Mouse (Mus musculus) gastrocnemius, adult 18-20 months (tissue): ENCODE results near the gene Cpsf2. TPM values are rescaled to one million over a fixed set of nuclear protein-coding genes. Genes with fewer than 3 reads are reported as not detected.
"Not testable (repeated sequence)": the region's sequence is repeated elsewhere in the genome, so short reads cannot be mapped to it uniquely, and the experiment has no call there.

ENCODE experiments used
- DNase-seq: peaks from one replicate; pipeline ENCODE4 v3.0.0; 2021; ENCODE audit warnings: low spot score
- long read RNA-seq, 2 experiments: library from polyadenylated mRNA; stranded (forward); transcript quantifications; one replicate each; pipeline ENCODE4 v2.0.0; 2021
- total RNA-seq, 2 experiments: library from RNA; stranded (reverse); gene quantifications; 2 replicates each; pipeline ENCODE4 v1.2.3; 2021

Gene Cpsf2
- total RNA-seq: 10 to 100 TPM in 1 of 2 experiments, 1 to 10 TPM in 1; 10.0 to 10.2 TPM
- long read RNA-seq, experiment 1, full-length matches to known transcripts: 17 of 22 reads
- long read RNA-seq, experiment 1, partial matches to known transcripts: 3 of 22 reads
- long read RNA-seq, experiment 1, other reads (novel, unspliced or antisense): 2 of 22 reads
- long read RNA-seq, experiment 2, full-length matches to known transcripts: 11 of 21 reads
- long read RNA-seq, experiment 2, partial matches to known transcripts: 3 of 21 reads
- long read RNA-seq, experiment 2, other reads (novel, unspliced or antisense): 7 of 21 reads

DNA sequence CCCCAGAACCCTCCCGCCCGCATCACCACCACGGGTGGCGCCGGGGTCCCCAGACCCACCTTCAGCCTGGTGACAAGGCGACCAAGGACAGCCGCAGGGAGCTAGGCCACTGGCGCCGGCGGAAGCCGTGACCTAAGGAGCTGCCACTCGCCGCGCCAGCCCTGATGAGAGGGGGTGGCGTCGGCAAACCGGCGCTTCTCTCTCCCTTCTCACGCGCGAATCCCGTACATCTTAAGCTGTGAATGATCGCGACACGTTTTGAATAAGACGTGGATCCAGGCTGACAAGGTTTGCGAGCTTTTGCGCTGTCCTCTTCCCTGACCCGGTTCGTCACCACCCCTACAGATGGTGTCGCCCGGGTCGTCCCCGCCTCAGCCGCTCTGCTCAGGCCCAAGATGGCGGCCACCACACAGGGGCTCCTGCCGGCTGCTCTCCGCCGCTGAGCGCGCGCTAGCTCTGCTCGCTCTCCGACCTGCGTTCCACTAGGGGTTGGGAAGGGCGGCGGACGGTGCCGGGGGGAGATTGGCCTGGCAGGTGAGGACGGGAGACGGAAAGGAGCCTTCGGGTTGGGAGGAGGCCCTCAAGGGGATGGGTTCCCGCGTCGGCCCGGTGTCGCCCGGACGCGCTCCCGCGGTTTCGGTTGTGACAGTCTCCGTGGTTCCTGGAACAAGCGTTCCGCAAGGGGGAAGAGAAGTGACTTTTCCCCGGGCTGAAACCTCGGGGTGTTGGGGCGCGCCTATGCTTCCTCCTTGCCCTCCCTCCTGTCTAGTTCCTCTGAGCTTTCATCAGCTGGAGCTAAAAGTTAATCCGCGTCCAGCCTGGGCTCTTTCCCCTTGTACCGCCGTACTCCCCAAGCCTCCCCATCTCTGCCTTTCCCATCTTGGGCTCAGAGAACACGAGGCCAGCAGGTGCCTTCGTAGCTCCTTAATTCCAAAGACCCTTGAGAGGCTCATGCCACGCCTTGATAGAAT, at the start of gene Cpsf2:
Gene Cpsf2, plus strand, starts transcription at position 388 of the 971 bp plus-strand sequence.
- peak; percentile 80 for DNase-seq

DNA sequence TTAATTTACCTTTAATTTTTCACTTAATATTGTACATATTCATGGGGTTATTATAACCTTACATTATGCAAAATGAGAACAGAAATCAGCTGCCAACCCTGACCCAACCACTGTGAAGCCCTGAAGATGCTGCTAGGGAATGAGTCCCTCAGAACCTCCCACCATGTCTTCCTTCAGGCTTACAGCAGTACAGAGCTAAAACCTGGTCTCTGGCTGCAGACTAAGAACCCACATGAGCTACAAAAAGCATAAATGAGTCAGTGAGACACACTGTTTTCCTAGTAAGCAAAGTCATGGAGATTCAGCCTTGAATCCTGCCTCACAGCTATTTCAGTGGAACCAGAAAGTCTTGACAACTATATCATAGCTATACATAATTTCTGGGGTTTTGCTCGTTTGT, 47.4 kb upstream of the Cpsf2 start:
- no peak for DNase-seq

DNA sequence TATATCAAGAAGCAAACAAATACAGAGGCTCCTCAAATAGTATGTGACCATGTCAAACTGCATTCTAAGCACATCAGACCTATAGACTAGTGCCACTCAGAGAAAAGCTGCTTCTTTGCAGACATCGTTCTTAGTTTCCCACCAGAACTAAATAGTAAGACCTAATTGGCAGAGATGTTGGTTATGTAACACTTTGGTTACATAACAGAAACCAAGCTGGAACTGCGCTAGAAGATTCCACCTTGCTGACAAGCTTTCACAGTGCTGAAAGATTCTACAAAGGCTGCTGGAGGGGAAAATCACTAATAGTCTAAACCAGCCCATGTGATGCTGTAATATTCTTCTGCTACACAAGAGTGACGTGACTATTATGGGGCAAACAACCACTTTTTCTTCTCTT, 40.6 kb upstream of the Cpsf2 start:
- no peak for DNase-seq

DNA sequence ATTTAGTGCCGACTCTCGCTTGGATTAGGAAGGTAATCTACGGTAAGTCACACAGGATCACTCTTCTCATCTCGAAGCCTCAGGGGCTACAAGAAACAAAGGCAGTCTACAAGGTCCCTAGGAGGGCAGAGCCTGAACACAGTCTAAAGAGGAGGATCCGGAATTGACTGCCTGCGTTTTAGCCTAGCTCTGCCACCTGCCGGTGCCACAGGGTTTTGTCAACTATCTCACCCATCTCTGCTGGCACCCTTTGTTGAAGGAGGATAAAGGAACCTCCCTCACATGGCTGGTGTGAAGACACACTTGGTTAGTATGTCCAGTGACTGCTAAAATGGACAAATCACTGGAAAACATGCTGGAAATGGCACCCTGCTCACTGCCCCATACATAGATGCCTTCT, 38.2 kb upstream of the Cpsf2 start:
- no peak for DNase-seq

DNA sequence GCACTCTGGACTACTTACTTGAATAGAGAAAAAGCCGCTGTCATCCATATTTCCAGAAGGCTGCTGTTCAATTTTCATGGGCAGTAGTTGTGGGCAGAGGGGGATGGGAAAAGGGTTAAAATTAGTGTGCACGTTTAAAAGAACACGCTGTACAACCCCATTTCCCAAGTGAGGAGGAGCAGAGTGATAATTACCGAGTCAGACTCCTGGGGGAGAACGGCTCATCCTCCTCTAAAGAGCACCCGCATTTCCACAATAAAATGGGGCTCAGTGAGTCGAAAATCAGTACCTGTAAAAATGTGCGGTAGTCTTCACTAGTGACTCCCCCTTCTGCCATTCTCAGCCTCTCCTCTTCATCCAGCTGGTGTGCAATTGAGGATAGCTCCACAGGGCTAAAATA, 27.8 kb upstream of the Cpsf2 start:
- no peak for DNase-seq

DNA sequence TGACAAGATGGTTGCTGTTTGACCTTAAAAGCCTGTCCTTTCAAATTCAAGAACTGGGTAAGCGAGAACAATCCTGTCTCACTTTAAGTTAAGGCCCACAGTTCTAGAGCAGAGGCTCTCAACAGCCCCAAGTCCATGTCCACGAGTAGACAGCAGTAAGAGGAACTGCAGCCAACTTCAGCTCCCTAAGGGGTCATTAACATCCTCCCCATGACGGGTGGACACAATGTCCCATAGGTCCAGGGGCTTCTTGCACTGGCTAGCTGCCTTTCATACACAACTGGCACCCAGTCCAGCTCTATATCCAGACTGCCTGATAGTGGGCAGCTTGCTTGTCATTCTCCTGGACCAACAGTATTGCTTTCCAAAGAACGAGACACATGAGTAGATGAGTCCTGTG, 27.0 kb upstream of the Cpsf2 start:
- no peak for DNase-seq

DNA sequence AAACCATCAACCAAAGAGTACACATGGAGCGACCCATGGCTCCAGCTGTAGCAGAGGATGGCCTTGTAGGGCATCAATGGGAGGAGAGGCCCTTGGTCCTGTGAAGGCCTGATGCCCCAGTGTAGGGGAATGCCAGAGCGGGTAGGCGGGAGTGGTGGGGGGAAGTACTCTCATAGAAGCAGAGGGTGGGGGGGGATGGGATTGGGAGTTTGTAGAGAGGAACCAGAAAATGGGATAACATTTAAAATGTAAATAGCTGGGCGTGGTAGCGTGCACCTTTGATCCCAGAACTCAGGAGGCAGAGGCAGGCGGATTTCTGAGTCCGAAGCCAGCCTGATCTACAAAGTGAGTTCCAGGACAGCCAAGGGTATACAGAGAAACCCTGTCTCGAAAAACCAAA, 20.0 kb upstream of the Cpsf2 start:
- DNase-seq: not testable (repeated sequence)

DNA sequence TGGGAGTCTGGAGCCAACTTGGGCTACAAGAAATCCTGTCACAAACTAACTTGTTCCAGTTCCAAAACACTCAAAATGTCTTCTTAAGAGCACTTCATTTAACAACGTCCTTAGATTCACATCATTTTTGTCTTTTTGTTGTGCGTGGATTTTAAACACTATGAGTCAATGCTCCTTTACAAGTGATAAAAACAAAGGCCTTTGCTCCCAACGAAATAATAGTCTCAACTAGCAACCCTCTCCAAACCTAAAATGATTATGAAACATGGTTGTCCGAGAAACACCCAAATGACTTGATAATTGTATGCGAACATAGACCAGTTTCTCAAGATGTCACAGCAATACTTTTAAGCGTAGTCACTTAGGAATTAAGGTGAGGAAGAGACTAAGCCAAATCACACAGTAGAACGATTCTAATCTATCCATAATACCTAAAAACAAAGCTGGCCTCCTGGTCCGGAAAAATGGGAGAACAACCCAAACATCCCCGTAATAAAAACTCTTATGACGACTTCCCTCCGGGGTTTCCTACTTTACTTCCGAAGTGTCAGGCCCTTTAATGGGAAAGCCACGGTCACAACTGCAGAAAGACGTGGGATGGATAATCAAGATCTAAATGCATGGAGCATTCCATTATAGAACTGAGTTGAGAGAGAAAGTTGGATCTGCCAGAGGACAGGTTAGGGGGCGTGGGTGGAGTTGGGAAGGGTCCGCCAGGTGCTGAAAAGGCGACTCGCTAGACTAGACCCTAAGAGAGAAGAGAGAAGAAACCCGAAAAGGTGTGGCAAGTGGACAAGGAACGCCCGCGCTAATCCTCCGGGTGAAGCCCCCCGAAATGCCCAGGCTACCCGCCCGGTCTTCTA, 18.5 kb upstream of the Cpsf2 start:
- DNase-seq: peak; percentile 7

DNA sequence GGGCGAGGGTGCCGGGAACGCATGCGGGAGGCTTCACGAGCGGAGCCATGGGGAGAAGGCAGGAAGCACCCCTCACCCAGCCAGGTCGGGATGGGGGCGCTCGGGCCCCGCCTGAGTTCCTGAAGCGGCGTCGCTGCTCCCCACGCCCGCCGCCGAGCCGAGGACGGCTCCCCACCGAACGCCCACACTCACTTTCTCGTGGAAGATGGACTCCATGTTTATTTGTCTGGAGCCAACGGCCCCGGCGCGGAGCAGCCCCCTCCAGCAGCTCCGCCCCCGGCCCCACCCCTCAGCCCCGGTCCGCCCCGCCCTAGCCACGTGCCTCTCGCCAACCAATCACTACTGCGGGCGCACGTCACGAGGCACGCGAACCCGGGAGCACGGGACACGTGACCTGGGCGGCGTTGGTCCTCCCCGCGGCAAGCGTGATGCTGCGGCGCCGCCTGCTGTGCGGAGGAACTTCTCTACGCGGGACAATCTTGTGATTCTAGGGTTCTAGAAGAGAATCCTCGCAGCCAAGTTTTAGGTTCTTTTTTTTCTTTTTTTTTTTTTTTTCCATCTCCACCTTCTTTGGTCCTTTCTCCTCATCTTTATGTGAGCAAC, 17.7 kb upstream of the Cpsf2 start, which contains the start of gene Atxn3:
Gene Atxn3, minus strand, starts transcription at position 305 of the 603 bp plus-strand sequence.
- peak; percentile 97 for DNase-seq

DNA sequence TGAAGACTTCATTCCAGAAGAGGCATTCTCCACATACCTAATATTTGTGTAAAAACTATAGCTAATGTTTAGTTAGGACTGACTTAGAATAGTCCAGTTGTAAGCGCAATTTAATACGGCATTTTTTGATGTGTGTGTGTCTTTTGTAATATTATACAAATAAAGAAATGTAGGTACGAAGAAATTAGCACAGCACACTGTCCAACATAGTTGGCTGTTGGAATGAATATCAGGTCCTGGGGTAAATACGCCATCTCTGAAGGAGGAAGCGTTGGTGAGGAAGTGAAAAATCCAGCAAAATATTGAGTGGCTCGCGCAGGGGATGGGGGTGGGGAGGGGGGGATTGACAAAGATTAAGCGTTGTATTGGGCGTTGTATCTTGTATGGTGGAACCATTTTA, 17.2 kb upstream of the Cpsf2 start:
- DNase-seq: no peak

DNA sequence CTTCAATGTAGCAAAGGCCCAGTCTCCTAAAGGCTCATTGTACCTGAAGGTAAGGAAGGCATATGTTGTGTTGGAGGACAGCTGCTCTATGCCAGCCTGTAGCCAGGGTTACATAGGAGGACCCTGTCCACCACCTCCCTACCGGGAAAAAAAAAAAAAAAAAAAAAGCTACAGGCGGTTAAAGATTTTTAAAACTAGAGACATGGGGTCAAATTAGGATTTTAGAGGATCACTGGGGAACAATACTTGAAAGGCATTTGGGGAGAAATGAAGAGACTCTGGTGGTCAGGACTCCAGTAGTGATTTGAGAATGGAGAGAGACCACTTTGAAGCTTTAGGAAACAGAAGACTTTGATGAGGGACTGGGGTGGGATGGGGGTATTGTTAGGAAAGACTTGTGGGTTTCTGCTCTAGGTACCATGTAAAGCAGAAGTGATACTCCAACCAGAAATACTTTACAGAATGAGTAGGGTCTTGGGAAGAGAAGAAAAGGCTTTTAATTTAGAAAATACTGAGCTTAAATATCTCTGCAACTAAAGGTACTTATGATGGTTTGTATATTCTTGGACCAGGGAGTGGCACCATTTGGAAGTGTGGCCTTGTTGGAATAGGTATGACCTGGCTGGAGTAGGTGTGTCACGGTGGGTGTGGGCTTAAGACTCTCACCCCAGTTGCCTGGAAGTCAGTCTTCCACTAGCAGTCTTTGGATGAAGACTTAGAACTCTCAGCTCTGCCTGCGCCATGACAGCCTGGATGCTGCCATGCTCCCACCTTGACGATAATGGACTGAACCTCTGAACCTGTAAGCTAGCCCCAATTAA, 16.6 kb upstream of the Cpsf2 start:
- DNase-seq: not testable (repeated sequence)

DNA sequence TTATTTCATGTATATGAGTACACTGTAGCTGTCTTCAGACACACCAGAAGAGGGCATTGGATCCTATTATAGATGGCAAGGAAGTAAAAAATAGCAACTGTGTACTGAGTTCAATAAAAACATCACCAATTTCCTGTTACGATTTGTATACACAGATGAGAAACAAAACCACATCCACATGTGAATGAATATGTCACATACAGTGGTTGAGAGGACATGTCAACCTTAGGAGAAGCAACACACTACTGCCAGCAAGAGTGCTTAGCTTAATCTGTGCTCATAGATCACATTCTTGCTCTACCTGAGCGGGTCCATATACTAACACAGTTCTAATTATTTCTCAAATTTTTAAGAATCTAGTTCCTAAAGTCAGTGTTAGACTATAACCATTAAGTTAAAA, 4.5 kb upstream of the Cpsf2 start:
- no peak for DNase-seq

DNA sequence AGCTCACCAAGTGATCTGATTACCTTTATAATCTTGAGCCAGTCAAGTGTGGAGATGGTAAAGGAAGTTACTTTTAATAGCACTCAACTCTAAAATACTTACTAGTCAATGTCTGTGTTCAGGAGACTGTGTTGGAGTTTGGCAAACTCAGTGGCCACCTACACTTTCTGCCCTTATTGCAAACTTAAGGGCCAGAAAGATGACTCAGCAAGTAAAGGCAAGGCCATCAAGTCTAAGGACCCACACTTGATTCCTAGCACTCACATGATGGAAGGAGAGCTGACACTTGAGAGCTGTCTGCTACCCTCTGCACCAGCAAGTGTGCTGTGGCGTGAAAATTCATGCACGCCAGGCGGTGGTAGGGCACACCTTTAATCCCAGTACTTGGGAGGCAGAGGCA, 3.6 kb upstream of the Cpsf2 start:
- no peak for DNase-seq

DNA sequence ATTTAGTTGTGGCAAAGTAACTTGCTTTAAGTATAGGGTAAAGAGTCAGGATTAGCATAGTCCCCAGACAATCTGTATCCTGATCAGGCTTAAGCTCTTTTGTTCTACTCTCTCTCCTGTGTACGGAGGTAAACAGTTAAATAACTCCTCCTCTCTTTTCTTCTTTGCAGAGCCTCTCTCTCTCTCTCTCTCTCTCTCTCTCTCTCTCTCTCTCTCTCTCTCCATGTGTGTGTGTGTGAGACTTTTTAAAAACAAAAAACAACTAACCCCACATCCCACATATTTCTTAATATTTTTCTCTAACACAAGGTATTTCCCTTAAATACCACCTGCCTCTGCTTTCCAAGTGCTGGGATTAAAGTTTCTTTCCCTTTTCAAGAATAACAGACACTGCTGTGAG, 1.2 kb upstream of the Cpsf2 start:
- no peak for DNase-seq

DNA sequence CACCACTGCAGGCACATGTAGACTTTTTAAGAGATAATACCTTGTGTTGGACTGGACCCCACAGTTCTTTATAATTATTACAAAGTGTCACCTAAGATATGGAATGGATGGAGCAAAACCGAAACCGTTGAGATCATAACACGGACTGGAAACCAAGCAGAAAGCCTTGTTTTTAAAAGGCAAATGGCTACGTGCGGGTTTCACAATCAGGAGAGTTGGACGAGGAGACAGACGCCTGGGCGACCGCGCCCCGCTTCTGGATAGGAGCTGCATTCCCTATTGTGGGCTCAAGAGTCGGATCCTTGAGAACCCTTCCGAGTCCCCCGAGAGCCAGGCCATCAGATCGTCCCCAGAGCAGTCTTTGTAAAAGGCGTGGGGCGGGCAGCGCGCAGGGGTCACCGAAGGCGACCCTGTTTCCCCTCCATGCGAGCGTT, 604 bp upstream of the Cpsf2 start:
- no peak for DNase-seq

DNA sequence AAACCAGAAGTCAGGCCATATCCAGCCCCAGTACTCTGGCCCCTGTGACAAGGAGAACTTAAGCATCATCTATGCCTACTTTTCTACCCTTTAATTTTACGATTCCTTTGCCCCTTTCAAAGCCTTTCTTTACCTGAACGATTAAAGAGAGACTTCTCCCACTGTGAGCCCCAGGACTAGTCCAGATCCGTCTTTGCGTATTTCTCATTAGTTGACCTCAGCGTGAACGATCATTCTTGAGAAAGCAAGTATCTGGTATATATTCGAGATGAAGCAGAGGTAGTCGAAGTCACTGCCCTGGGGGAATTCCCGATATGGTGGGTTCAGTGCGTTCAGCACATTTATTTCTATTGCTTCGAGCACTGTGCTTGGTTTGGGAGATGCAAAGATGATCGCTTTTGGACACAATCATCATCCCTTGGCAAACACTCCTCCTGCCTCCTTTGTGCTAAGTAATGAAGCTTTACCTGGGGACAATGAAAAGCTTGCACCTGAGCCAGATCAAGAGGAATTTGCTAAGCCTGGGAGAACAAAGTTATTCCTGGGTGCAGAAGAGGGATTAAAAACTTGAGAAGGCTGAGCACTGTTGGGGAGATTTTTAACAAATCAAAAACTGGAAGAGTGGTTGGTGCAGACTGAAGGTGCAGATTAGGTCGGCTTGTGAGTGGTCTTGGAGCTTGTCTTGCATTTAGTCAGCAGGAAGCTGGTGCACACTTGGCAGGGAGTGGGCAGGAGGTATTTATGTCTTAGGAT, 1.0 kb downstream of the Cpsf2 start:
- DNase-seq: no peak

DNA sequence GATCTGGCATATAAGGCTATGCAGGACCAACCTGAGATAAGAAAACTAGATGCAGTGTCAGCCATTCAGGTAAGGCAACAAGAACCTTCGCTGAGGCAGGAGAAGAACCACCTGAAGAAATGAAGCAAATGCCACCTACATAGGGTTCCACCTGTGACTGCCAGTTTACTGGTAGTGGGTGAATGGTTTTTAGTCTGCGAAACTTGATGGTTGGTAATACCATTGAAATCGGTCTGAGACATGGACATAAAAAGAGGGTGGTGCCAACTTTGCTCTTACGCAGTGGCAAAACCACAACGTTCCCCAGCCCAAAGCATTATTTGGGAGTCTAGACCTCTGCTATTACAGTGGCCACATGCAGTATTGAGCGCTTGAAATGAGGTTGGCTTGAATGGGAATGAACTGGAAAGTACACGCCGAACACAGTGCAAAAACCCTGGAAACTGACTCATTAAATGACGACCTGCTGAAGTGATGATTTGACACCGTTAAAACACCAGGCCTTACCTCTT, 1.7 kb downstream of the Cpsf2 start:
- no peak for DNase-seq

DNA sequence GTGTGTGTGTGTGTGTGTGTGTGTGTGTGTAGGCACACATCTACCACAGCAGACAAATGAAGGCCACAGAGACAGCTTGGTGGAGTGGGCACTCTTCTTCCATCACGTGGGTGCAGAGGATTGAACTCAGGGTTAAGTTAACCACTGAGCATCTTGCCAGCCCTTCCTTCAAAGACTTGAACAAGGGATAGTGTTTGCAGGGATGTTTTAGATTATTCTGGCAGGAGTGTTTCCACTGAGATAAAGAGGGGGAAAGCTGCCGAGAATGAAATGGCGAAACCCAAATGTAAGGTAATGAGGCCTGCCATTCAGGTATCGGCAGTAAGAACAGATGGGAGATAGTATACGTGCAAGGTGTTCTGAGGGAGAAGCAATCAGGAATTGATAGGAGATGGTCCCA, 2.4 kb downstream of the Cpsf2 start:
- DNase-seq: no peak

DNA sequence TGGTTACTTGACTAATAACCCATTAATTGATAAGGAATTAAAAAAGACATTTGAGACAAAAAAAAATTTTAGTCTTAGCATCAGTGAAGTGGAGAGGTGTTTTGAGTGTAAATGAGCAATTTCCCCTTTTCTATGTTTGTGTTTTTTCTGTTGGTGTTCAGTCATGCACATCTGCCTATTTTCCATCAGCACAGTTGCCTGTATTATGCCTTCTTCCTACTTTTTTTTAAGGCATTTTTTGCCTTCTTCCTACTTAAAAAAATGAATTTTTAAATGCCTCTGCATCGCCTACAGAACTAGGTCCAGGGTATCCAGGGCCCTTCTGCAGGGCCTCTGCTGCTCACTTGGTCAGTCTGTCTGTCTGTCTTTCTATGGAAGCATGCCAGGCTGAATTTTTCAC, 2.8 kb downstream of the Cpsf2 start:
- DNase-seq: no peak
